Mouse (Mus musculus): ENCODE measurements around the gene Tmprss3.

DNA sequence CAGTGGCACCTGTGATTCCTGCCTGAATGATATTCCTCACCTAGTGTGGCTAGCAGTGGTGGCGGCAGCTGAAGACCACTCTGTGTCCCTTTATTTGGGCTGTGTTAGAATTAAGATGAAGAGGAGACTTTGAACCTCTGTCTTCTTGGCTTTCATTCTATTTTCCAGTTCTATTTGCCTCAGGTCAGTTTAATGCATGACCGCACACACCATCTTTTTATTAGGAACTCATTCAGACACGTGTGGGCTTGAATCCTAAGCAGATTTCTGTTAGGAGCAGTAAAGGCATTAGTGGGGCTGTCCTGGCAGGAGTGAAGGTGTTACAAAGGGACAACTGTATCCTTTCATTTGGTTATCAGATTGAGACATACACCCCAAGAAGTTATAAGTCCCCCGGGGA, 38.5 kb downstream of the Tmprss3 start:
- no peak for TF ChIP-seq POLR2A (IDR thresholded peaks at IDR 0.05; ENCODE audit: control insufficient read depth in 1 of 2, insufficient read depth in 1 of 2, low read depth in 1 of 2, low read length in 2 of 2, poor library complexity in 1 of 2)
- TF ChIP-seq CHD2 (IDR thresholded peaks at IDR 0.05; ENCODE audit: low read length) = no peak
- TF ChIP-seq CTCF (IDR thresholded peaks at IDR 0.05 in 2 of 3, conservative IDR thresholded peaks at IDR 0.05 in 1 of 3; ENCODE audit: control insufficient read depth in 1 of 3, insufficient read depth in 1 of 3, low read depth in 2 of 3, low read length in 3 of 3, poor library complexity in 1 of 3, severe bottlenecking in 1 of 3) = no peak
- no peak for TF ChIP-seq UBTF (IDR thresholded peaks at IDR 0.05; ENCODE audit: borderline replicate concordance, insufficient read depth, low read depth, low read length)
